Mouse (Mus musculus) frontal cortex, postnatal 10 days (tissue): ENCODE data around the gene Fkbp14.
A peak's percentile ranks its signal among the peaks of the same experiment; 100 is the strongest.

Experiments used
- DNase-seq, 2 experiments: peaks; one replicate each; pipeline ENCODE4 v3.0.0; 2022; ENCODE audit warnings: low spot score in 2 of 2, mixed read lengths in 1 of 2

The Fkbp14 gene

GRCm38 (mm10) chr6:54597208-54597607, at the start of gene Fkbp14:
Gene Fkbp14 (minus strand): TSS chr6:54597308.
- no peak for DNase-seq

GRCm38 (mm10) chr6:54643181-54643580, 46.1 kb upstream of the Fkbp14 start:
- DNase-seq: no peak

- DNase-seq: no peak
Measured at GRCm38 (mm10) chr6:54641953-54642352, 44.8 kb upstream of the Fkbp14 start.

GRCm38 (mm10) chr6:54639877-54640276, 42.8 kb upstream of the Fkbp14 start:
- DNase-seq: no peak

GRCm38 (mm10) chr6:54631462-54631861, 34.4 kb upstream of the Fkbp14 start:
- DNase-seq: peak in 1 of 2 experiments; percentile 13

- no peak for DNase-seq
Measured at GRCm38 (mm10) chr6:54629734-54630133, 32.6 kb upstream of the Fkbp14 start.

- DNase-seq: no peak
Measured at GRCm38 (mm10) chr6:54628381-54628780, 31.3 kb upstream of the Fkbp14 start.

- no peak for DNase-seq
Measured at GRCm38 (mm10) chr6:54620357-54620756, 23.2 kb upstream of the Fkbp14 start.

GRCm38 (mm10) chr6:54619530-54619929, 22.4 kb upstream of the Fkbp14 start:
- no peak for DNase-seq

- DNase-seq: no peak
Measured at GRCm38 (mm10) chr6:54617363-54617762, 20.3 kb upstream of the Fkbp14 start.

- no peak for DNase-seq
Measured at GRCm38 (mm10) chr6:54606241-54606640, 9.1 kb upstream of the Fkbp14 start.

GRCm38 (mm10) chr6:54604001-54604715, 7.0 kb upstream of the Fkbp14 start:
- DNase-seq: no peak

- no peak for DNase-seq
Measured at GRCm38 (mm10) chr6:54602891-54603290, 5.8 kb upstream of the Fkbp14 start.

- DNase-seq: no peak
Measured at GRCm38 (mm10) chr6:54600681-54601347, 3.7 kb upstream of the Fkbp14 start.

GRCm38 (mm10) chr6:54597711-54598110, 603 bp upstream of the Fkbp14 start:
- no peak for DNase-seq

GRCm38 (mm10) chr6:54595330-54595878, 1.7 kb downstream of the Fkbp14 start:
- no peak for DNase-seq

- peak; percentile 77 to 91 for DNase-seq
Measured at GRCm38 (mm10) chr6:54594469-54595329, 2.4 kb downstream of the Fkbp14 start, which contains the start of gene Plekha8. Gene Plekha8 (plus strand): TSS chr6:54595111.

GRCm38 (mm10) chr6:54593766-54594468, 3.2 kb downstream of the Fkbp14 start:
- DNase-seq: no peak

- peak; percentile 90 to 93 for DNase-seq
Measured at GRCm38 (mm10) chr6:54592938-54593535, 4.1 kb downstream of the Fkbp14 start.

- DNase-seq: no peak
Measured at GRCm38 (mm10) chr6:54591778-54592177, 5.3 kb downstream of the Fkbp14 start.

GRCm38 (mm10) chr6:54590691-54591090, 6.4 kb downstream of the Fkbp14 start:
- no peak for DNase-seq
